Mouse (Mus musculus) frontal cortex, postnatal 10 days (tissue): Measurements from ENCODE around the gene Ric8a.

Experiments
- DNase-seq, 2 experiments: peaks; one replicate each; pipeline ENCODE4 v3.0.0; 2022; ENCODE audit warnings: low spot score in 2 of 2, mixed read lengths in 1 of 2

Gene Ric8a

DNA sequence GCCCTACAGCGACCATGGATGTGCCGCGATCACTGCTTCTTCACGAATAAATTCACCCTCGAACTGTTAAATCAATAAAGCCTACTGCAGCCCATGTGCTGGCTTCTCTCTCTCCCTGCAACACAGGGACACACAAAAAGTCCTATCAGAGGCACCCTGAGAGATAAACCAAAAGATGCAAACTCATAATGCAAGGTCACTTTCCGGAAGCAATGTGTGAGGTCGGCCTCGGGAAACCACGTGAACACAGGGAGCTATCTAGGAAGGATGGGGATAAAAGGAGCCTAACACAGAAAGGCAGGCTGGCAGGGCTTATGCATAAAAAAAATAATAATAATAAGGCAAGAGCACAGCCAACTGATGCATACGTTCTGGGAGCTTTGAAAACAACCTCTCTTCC, 10.1 kb upstream of the Ric8a start:
- no peak for DNase-seq

DNA sequence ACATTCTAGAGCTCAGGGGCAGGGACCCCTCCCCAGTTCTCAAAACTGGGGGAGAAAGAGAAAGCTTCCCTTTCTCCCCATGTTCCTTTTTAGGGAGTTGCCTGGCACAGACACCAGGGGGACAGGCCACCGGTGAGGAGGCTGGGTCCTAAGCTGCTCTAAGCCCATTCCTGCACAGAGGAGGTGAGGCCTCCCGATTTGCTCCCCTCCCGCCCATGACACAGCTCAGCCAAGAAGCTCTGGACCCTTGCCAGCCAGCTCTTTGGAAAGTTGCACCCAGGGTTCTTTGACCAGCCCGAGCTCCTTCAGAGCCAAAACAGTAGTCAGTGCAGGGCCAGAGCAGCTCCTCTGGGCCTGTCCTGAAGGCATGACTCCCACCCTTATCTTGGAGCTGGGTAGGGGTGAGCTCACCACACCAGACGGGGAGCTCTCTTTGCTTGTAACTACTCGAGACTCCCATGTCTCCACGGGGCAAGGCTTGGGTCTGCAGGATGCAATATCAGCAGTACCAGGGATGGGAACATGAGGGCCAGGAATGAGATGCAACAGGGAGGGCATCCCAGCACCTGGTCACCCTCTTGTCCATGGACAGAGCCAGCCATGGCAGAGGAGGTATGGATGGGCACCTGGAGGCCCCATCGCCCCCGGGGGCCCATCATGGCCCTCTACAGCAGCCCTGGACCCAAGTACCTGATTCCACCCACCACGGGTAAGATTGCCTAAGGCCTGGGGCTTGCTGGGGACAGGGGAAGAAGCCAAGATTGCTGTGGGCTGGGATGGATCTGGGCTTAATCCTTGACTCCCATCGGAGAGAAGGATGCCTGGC, 8.8 kb upstream of the Ric8a start, which contains the start of gene Odf3:
TSS of gene Odf3 (plus strand) at position 51 of the 826 bp plus-strand sequence.
- no peak for DNase-seq

DNA sequence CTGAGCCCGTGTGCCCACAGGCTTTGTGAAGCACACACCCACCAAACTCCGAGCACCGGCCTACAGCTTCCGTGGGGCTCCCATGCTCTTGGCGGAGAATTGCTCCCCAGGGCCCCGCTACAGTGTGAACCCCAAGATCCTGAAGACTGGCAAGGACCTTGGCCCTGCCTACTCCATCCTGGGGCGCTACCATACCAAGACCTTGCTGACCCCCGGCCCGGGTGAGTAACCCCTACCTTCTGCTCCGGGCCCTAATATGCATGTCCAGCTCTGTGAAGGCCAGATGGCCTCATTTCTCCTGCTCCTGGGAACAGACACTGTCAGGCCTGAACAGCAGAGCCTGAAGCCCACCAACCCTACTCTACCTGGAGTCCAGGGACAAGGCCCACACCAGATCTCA, 8.2 kb upstream of the Ric8a start:
- DNase-seq = no peak

DNA sequence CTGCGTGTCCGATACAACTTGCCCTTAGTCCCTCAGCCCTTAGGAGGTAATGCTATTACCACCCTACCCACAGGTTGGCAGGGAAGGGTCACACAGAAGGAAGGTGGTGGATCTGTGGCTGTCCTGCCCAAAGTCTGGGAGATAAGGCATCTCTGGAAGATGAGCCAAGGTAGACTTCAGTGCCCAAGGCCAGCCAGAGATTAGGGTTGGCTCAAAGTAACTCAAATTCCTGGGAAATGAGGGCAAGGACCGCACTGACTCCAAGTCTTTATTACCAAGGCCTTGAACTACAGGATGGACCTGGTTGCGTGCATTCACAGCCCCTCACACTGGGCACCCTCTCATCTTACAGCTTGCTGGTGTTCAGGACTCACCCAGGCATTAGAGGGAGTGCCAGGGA, 4.8 kb upstream of the Ric8a start:
- DNase-seq = no peak

- no peak for DNase-seq
Measured at GRCm38 (mm10) chr7:140853386-140853785, 3.4 kb upstream of the Ric8a start.

DNA sequence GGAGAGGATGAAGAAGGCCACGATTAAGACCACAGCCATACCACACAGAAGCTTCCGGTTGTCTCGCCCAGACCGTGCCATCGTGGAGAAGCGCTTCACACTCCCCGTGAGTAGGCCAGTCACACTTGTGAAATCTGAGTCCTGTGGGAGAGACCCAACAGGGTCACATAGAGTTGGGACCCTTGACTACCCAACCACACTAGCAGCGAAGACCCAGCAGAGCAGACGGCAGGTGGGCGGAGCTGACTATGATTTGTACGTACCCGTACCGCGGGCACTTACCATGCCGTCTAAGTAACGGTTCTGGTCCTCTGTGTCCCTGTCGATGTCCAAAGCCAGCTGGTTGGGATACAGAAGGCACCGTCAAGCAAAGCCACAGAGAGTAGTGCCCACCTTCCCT, 2.3 kb upstream of the Ric8a start:
- no peak for DNase-seq

DNA sequence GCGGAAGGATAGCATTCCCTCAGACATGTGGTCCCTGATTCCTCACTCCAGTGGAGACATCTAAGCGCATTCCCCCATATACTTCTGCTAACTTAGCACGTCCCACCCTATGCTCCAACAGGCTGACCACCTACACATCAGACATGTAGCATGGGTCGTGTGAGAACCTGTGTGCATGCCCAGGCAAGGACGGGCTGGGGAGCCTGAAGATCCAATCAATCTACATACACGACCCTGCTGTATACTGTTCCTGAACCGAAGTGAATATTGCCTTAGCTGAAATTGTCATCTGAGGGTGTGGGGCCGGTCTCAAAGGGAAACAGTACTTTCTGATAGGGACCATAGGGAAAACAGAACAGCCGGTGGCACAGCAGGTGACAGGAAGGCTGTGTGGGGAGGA, 1.6 kb upstream of the Ric8a start:
- DNase-seq = no peak

- peak; percentile 75 to 76 for DNase-seq
Measured at GRCm38 (mm10) chr7:140855860-140856784, 635 bp upstream of the Ric8a start, which contains the start of gene Gm45785. Gene Gm45785 (minus strand): TSS chr7:140856331.

- DNase-seq = no peak
Measured at GRCm38 (mm10) chr7:140857550-140858505, 1.1 kb downstream of the Ric8a start, which contains the start of gene Bet1l. Gene Bet1l (minus strand): TSS chr7:140857577.

GRCm38 (mm10) chr7:140858746-140859145, 2.0 kb downstream of the Ric8a start:
- DNase-seq = no peak

DNA sequence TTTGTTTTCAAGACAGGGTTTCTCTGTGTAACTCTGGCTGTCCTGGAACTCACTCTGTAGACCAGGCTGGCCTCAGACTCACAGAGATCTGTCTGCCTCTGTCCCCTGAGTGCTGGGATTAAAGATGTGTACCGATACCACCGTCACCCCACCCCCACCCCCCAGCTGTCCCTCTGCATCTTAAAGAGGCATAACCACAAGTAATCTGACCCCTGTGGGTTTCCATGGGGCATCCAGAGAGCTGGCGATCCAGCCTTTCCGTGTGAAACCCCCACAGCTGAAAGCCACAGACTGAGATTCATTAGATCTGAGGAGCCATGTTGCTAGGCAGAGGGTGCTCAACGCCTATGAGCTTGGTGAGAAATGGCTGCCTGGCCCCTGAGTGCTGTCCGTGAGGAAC, 3.2 kb downstream of the Ric8a start:
- no peak for DNase-seq

DNA sequence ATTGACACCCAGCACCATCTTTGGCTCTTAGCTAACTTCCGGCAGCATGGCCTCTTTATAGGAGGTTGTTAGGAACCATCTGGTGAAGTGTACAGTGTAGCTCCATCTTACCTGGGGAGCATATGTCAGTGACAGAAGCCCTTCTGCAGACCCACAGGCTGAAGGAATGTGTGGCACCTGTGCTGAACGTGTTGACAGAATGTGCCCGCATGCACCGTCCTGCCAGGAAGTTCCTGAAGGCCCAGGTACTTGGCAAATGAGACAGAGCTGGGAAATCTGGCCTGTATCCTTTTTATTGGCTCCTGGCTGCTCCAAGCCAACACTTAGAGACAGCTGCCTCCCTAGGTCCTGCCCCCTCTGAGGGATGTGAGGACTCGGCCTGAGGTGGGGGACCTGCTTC, 4.0 kb downstream of the Ric8a start:
- no peak for DNase-seq

GRCm38 (mm10) chr7:140864761-140865160, 8.0 kb downstream of the Ric8a start:
- no peak for DNase-seq

GRCm38 (mm10) chr7:140874224-140874623, 17.5 kb downstream of the Ric8a start:
- DNase-seq = no peak

- DNase-seq = no peak
Measured at GRCm38 (mm10) chr7:140877364-140877763, 20.6 kb downstream of the Ric8a start.

GRCm38 (mm10) chr7:140879355-140879754, 22.6 kb downstream of the Ric8a start:
- DNase-seq = no peak

DNA sequence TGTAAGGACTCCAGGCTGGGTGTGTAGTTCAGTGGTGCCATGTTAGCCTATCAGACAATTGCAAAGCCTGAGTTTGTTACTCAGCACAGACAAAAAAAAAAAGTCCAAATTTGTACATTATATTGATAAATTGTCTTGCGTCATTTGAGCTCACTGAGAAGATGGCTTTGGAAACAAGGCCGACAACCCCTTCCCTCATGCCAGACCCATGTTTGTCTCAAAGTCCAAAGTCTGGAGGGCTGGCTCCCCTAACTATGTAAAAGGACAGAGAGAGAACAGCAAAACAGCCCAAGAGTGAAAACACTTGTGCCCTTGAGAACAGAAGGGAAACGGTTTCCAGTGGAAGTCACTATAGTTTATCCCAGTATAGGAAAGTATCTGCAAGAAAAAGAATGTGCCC, 23.7 kb downstream of the Ric8a start:
- no peak for DNase-seq

- DNase-seq = no peak
Measured at GRCm38 (mm10) chr7:140880865-140881515, 24.2 kb downstream of the Ric8a start.

- DNase-seq = peak; percentile 91 to 94
Measured at GRCm38 (mm10) chr7:140881696-140882468, 25.1 kb downstream of the Ric8a start, which contains the start of the genes Psmd13 and Sirt3. Gene Psmd13 (plus strand): TSS chr7:140881968. Gene Sirt3 (minus strand): TSS chr7:140882309.

GRCm38 (mm10) chr7:140882469-140882803, 25.7 kb downstream of the Ric8a start:
- DNase-seq = no peak
